Mouse (Mus musculus) CD4-positive, CD25-positive, alpha-beta regulatory T cell, adult 2 months (primary cell): ENCODE data around the gene Dlg2.

Experiments
- DNase-seq: peaks from one replicate; pipeline ENCODE4 v3.0.0-alpha.2; 2012; ENCODE audit warnings: low read depth, low spot score

Dlg2 gene

GRCm38 (mm10) chr7:92448782-92449575 lies 1972.5 kb downstream of the Dlg2 start:
- no peak for DNase-seq

DNA sequence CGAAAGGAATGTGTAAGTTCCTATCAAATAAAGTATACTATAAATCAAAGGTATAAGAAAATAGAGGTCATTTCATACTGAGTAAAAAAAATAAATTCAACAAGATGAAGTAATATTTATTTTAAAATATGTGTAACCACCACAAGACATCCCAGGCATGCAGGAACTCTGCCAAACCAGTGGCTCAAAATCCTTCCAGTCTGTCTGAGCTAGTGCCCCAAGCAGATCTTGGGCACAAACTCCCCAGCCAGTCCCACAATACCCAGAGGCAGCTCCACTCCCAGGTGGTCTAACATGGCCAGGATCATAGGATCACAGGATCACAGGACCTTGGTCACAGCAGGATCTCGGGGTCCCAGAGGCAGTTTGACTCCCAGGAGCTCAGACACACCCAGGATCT lies 1977.7 kb downstream of the Dlg2 start:
- DNase-seq = no peak

GRCm38 (mm10) chr7:92455927-92456326 lies 1979.5 kb downstream of the Dlg2 start:
- no peak for DNase-seq

- DNase-seq = no peak
Measured at GRCm38 (mm10) chr7:92457791-92458190, 1981.3 kb downstream of the Dlg2 start.

DNA sequence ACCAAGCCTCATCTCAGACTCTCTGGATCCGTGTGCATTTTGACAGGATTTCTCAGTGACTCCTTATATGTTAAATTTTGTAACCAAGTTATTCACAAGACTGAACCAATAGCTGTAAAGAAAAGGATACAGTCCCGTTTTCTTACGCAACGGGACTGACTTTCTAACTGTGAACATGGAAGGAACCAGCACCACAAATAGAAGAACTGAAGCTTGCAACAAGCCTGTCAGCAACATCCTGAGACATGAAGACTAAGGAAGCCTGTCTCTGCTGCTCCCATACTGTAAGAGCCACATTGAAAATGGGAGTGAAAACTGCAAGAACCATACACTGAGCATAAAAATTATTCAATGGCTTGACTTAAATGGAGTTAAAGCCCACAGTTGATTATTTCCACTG lies 1981.8 kb downstream of the Dlg2 start:
- DNase-seq = no peak

DNA sequence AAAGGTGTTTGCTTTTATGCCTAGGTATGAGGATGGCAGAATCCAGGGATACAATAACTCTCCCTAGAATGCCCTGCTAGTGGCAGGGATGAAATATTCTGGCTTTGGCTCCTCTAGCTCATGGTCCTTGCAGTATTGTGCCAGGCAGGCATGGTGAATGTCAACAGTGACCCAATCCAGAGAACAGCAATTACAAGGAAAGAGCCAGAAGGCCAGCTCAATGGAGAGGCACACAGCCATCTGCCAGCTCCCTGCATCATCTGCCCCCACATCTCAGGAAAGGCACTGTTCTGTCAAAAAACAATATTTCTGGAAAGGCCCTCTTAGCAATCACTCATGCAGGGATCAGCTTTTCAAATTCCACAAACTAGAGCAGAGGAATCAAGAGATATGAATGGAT lies 1984.1 kb downstream of the Dlg2 start:
- no peak for DNase-seq

DNA sequence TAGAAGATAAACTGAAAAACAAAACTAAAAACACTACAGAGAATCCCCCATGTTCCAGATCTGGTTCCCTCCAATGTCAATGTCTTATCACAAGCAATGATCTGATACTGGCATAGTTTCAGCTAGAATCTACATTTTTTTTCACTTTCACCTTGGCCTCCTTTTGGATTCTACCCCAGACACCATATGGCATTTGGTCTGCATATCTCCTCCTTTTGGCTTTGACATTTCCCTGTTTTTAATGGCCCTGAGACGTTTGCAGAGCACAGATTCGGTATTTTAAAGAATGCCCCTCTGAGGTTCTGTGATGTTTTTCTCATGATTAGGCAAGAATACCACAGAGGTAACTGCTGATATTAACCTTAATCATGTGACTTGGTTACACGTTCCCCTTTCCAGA lies 1984.8 kb downstream of the Dlg2 start:
- DNase-seq = no peak

GRCm38 (mm10) chr7:92463080-92463877 lies 1986.8 kb downstream of the Dlg2 start:
- no peak for DNase-seq

DNA sequence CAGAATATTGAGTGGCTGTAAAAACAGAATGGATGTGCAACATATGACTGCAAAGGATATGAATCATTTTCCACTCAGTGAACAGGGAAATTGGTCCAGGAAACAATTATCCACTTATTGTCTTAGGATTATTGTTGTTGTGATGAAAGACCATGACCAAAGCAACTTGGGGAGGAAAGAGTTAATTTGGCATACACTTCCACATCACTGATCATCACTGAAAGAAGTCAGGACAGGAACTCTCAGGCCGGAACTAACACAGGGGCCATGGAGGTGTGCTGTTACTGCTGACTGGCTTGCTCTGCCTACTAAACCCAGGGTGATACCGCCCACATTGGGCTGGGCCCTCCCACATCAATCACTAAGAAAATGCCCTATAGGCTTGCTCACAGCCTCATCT lies 1987.8 kb downstream of the Dlg2 start:
- DNase-seq = no peak

- no peak for DNase-seq
Measured at GRCm38 (mm10) chr7:92479143-92479542, 2002.7 kb downstream of the Dlg2 start.

GRCm38 (mm10) chr7:92479748-92480147 lies 2003.3 kb downstream of the Dlg2 start:
- DNase-seq = no peak

GRCm38 (mm10) chr7:92483346-92483745 lies 2006.9 kb downstream of the Dlg2 start:
- no peak for DNase-seq

- DNase-seq = no peak
Measured at GRCm38 (mm10) chr7:92485881-92486710, 2009.6 kb downstream of the Dlg2 start.

GRCm38 (mm10) chr7:92486878-92487277 lies 2010.4 kb downstream of the Dlg2 start:
- DNase-seq = no peak

- DNase-seq = no peak
Measured at GRCm38 (mm10) chr7:92492262-92492661, 2015.8 kb downstream of the Dlg2 start.

- DNase-seq = no peak
Measured at GRCm38 (mm10) chr7:92493521-92493920, 2017.0 kb downstream of the Dlg2 start.
